Mouse (Mus musculus) adrenal gland (tissue): ENCODE results near the gene Cbl.

Experiments used
- intact Hi-C: fragments of 180-260 bp; cut with DNase I; formaldehyde crosslinking; loops from one replicate; pipeline ENCODE4 v1.15.1; 2025
- long read RNA-seq, 2 experiments: library from polyadenylated mRNA; unstranded; transcript quantifications; one replicate each; pipeline ENCODE4 v2.0.0; 2020; ENCODE audit warnings: borderline replicate concordance in 1 of 2; ENCODE audit not compliant: insufficient replicate concordance in 1 of 2

Cbl gene
- long read RNA-seq, experiment 1, partial matches to known transcripts: 0 of 3 reads
- long read RNA-seq, experiment 1, other reads (novel, unspliced or antisense): 3 of 3 reads
- long read RNA-seq, experiment 2, full-length matches to known transcripts: 1 of 9 reads
- long read RNA-seq, experiment 2, partial matches to known transcripts: 5 of 9 reads
- long read RNA-seq, experiment 2, other reads (novel, unspliced or antisense): 3 of 9 reads

DNA sequence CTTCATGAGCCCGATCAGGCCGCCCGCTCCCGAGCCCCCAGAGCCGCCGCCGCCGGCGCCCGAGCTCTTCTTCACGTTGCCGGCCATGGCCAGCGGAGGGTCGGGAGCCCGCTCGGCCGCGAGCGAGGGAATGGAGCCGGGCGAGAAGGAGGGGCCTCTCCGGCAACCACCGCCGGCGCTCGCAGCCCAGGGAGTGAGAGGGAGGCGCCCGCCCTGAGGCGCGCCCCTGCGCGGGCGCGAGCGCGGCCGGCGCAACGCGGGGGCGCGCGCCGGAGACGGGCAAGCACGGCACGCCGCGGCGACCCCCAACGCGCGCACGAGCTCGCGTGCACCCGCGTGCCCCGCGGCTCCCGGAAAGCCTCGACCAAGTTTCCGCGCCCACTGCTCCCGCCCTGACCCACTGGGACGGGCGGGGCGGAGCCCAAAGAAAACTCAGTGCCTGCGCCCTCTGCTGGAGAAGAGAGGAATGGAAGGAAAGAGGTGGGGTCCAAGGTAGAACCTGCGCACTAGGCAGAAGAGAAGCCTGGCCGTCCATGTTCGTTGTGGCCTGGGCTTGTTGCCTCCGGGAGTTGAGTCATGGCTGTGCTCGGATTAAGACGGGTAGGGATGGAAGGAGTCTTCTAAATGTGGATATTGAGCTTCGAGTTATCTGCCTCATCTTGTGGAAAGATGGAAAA lies at the start of gene Cbl:
Gene Cbl (minus strand): TSS at position 248 of the 677 bp plus-strand sequence.
- intact Hi-C loops: loop anchor here (10.0 kb wide), 2 partner anchors 49 to 109 kb away; no protein-coding TSS in a partner anchor

DNA sequence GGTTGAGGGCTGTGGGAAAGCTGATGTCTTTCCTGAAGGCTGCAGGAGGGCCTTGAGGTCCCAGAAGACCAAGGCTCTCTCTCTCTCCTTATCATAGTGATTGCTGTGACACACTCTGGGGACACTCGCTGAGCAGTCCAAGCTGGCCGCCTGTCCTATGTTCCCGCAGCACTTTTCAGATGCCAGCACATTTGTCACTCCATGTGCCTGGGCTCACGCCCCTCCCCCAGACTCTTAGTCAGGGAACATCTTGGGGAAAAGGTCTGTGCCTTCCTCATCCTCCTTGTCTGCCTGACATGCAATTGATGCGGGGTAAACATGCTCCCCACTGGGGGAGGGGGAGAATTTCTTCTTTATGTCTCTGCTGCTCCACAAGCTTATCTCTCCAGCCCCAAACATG lies 49.3 kb upstream of the Cbl start:
- intact Hi-C loops: no loop called here

DNA sequence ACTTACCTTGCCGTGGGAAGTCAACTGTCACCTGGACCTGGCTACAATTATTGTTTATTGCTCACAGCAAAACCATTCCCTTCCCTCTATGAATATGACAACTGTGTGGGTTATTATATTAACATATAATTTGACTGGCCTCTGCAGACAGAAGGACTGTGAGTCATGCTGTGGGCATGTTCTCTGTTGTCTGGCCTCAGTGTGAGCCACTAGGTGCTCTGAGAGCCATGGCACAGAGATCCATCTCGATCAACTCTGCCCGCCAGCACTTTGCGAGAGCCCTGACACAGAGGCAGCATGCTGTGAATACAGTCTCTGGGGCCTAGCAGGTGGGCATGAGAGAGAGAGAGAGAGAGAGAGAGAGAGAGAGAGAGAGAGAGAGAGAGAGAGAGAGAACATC lies 36.1 kb upstream of the Cbl start:
- intact Hi-C loops: no loop called here

DNA sequence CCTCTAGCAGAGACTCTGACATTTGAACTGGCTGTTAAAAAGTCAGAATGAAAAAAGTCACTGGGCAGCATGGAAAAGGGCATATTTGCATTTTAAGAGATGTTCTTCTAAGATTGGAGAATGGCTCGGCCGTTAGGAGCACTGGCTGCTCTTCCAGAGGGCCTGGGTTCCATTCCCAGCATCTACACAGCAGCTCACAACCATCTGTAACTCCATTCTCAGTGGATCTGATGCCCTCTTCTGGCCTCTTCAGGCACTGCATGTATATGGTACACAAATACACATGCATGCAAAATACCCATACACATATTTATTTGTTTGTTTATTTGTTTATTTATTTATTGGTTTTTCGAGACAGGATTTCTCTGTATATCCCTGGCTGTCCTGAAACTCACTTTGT lies 35.2 kb upstream of the Cbl start:
- intact Hi-C loops: no loop called here

GRCm38 (mm10) chr9:44268432-44268831 lies 34.6 kb upstream of the Cbl start, which contains the start of gene Nlrx1:
Gene Nlrx1 (minus strand): TSS chr9:44268599.
- intact Hi-C loops: no loop called here

GRCm38 (mm10) chr9:44268027-44268360 lies 34.1 kb upstream of the Cbl start:
- intact Hi-C loops: no loop called here

DNA sequence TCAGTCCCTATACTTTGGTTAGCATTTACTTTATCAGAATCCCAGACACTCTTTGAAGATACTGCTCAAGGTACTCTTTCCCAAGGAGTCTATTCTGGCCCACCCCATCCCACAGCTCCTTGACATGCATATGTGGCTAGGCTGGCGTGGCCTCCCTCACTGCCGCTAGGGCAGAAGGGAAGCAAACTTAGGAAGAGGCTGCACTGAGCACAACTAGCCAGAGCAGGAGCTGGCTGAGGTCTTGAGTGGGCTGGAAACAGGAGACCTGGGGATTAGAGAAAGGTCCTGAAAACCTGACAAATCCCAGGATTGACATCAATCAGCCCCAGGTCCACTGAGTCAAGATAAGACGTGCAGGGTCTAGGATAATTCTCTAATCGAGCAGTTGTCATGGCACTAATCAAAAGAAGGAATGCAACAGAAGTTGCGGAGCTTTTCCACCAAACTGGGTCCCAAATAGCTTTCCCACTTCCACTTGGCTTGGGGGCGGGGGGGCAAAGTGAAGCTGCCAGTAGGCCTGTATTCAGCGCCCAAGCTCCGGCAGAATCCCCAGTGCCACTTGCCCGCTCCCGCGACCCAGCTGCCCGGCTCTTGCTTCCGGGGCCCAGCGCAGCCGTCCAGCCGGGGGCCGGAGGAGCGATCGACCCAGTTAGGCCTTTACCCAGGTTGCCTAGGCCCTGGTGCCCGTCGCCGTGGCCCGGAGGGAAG lies 33.6 kb upstream of the Cbl start:
- intact Hi-C loops: no loop called here

DNA sequence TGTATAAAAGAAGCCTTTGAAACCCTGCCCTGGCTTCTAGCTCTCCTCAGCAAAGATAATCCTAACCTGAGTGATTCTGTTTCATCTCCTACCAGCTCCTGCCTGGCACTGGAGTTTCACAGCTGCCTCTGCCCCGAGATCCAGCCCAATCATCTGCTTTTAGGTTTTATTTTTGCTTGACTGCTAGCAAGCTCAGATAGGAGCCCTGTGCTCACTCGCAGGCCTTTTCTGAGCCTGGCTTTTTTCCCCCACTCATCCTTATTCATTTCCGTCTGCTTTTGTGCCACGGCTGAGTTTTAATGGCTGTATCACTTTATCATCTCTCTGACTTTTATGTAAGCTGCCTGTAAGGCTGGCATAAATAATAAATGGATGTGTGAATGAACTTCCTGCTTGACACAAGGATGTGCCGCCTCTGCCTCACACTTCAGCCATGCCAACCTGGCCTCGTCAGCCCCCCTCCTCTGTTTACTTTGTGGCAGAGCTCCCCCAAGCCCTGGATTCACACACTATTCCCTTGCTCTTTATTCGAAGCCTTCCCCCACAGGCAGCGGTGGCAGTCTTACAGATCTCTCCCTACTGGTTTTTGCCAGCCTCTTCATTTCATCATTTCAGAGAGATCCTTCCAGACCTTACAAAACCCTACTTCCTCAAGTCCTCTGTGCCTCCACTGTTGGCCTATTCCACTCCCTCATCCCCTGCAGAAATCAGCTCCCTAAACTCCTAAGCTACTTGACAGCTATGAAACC lies 32.8 kb upstream of the Cbl start:
- intact Hi-C loops: no loop called here

DNA sequence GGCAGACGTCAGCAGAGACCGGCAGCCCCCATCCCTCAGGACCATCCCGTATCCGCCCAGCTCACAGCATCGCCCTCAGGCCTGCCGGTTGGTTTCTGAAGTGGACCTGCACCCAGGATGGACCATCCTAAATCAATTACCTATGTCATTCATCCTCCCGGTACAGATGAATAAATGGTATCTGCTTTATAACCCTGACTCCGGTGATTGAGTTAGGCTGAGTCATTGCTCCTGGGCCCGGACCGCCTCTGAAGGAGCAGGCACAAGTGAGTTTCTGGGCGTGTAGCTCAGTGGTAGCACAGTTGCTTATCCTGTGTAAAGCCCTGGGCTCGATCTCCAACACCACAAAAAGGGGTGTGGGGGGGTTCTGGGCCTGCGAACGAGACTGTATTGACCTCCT lies 27.5 kb upstream of the Cbl start:
- intact Hi-C loops: no loop called here

DNA sequence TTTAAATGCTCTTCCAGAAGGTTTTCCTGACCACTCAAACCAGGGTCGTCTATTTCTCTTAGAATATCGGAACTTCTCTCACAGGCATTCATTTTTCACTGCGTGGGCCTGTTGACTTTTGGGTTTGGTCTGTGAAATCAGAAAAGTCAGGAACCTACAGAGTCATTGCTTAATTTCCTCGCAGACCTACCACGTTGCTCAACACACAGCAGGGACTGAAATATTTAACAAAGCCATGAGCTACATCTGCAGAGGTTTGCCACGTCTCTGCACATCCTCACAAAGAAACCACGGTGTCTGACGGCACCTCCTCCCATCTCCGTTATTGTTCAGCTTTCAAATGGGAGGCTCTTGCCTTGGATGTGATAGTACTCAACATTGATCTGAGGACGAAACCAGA lies 25.2 kb upstream of the Cbl start:
- intact Hi-C loops: no loop called here

DNA sequence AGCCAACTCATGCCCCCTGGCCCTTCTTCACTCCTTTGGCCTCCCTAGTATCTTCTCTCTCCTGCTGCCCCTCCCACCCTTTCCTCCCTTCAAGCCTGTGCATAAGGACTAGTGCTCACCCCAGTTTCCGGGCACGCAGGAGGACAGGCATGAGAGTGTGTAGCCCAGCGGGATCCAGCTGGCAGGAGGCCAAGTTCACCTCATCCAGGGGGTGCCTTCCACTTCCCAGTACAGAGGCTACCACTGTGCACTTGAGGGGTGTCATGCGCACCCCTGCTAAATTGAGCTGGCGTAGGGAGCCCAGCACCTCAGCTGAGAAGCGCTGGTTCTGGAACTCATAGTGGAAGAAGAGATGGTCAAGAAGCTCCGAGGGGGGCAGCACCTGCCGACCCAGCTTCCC lies 22.4 kb upstream of the Cbl start:
- intact Hi-C loops: no loop called here

DNA sequence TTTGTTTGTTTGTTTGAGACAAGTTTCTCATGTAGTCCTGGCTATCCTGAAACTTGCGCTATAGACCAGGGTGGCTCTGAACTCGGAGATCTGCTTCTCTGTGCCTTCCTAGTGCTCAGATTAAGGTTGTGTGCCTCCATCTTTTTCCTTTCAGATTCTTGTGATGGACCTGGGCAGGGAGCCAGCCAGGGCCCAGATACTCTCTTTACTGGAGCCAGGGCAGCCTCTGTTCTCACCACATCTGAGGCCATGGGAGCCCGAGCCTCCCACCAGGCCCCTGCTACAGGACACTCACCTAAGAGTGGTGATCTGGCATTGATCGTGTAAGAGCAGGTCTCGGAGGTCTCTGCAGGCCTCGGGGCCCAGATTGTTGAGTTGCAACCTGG lies 21.3 kb upstream of the Cbl start:
- intact Hi-C loops: no loop called here

- intact Hi-C loops: no loop called here
Observed at GRCm38 (mm10) chr9:44254508-44255135, 20.8 kb upstream of the Cbl start.

DNA sequence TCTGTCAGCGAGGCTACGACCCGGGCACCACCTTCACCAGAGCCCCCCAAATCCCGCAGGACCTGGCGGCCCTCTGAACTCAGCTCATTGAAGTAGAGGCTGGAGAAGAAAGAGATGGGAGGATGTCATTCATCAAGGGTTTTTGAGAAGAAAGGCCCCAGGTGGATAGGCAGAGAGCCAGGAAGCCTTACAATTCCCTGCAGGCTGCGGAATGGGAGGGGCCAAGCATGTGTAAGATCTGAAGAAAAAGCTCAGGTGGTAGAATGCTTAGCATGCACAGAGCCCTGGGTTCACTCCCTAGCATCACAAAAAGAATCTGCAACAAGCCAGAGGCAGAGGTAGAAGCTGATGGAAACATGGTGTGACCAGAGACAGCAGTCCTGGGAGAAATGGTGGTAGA lies 19.6 kb upstream of the Cbl start:
- intact Hi-C loops: no loop called here

DNA sequence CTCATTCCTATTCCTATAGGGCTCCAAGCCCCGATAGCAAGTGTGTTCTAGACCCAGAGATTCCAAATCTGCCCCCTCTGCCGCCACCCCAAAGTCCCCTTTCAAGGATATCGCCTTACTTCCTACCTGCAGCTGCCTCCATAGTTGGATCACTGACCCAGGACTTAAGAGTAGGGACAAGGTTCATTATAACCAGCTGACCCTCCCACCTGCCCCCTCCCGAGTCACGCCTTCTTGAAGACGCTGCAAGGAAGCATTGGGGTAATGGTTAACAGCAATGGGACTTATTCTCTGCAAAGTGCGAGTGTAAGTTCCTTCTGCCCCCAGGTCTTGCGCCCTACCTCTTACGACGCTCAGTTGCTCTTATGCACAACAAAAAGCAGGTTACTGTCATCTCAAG lies 17.5 kb upstream of the Cbl start, which contains the start of gene Pdzd3:
Gene Pdzd3 (minus strand): TSS at position 158 of the 400 bp plus-strand sequence.
- intact Hi-C loops: no loop called here

DNA sequence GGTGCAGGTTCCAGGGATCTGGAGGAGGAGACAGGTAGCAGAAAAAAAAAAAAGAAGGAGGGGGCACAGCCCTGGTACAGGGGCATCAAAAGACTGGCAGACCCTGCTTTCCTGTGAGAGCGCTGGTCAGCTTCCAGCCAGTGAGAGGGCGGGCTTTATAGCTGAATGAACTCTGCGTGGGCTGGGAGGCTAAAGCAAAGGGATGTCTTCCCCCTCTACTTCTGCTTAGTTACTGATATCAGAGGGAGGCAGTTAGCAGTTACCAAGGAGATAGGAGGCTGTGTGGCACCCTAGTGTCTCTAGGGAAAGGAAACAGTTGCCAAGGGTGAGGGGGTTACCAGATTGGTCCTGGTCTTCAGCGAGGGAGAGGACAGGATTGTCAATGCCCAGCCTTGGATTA lies 16.6 kb upstream of the Cbl start:
- intact Hi-C loops: no loop called here

DNA sequence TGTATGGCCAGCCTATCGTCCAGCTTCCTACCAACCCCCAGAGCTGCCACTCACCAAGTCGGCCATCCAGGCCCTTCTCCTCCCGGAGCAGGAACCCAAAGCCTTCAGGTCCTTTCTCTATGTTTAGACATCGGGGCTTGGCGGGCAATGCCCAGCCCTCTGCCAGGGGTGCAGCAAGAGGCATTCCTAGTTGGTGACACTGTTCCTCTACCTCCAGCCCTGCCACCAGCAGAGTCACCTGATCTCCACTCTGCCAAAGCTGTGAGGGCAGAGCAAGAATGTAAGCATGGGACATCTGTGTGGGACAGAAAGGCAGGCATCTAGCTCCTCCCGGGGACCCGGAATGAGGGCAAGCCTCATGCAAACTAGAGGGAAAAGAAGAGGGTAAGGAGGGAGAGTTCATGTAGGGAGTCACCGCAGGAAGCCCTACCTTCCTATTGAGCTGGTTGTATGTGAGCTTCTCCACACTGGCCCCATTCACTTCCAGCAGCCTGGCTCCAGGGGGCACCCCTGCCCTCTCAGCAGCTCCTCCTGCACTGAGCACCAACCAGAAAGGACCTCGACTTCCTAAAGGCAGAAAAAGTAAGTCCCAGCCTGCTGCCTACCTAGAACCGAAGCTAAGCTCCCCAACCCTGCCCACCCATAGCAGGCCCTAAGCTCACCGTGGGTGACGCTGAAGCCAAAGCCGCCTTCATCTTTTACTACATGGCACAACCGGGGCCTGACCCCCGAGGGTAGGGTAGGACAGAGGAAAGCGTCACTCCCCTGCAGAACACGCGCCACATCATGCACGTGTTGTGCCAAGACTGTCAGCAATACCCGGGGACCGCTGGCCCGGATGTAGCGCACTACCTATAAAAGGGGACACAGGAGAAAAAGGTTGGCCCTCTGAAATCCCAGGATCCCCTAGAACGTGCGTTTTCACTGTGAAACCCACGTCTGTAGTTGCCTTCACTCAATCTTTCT lies 15.6 kb upstream of the Cbl start:
- intact Hi-C loops: loop anchor here (10.0 kb wide), 1 partner anchor 85 kb away; the partner anchor contains the start of gene H2afx

DNA sequence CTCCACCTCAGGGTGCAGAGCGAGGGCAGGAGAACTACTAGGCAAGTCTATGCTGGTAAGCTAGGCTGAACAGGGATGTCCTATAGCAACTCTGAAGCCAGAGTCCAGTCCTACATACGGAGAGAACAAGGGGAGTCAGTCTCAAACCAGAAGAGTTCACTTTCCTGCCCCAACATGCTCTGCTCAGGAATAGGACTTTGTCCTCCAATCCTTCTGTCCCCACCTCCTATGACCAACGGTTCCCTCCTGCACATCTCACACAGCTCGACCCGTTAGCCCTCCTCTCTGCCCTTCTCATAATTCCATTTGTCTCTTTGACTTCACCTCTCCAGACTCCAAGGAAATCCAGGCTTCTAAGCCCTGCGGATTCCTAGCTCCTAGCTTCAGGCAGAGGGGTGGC lies 14.1 kb upstream of the Cbl start:
- intact Hi-C loops: loop anchor here (10.0 kb wide), 1 partner anchor 87 kb away; the partner anchor contains the start of gene H2afx

GRCm38 (mm10) chr9:44243621-44244020 lies 9.8 kb upstream of the Cbl start:
- intact Hi-C loops: loop anchor here (10.0 kb wide), 1 partner anchor 91 kb away; the partner anchor contains the start of gene H2afx

DNA sequence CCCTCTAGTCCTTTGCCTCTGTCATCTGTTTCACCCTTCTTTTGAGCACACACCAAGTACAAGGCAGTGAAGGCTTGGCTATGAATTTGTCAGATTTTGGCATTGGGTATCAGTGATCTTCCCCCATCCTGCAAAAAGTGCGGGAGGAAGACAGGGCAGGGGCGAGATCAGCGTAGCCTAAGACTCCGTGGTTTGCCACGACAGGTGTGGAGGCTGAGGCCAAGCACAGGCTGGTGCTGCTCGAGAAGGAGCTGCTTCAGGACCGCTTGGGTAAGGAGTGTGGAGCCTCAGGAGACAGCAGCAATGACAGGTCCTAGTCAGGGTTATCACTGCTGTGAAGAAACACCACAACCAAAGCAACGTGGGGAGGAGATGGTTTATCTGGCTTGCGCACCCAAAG lies 7.6 kb upstream of the Cbl start:
- intact Hi-C loops: loop anchor here (10.0 kb wide), 1 partner anchor 93 kb away; the partner anchor contains the start of gene H2afx
